Mouse (Mus musculus): Measurements from ENCODE around the gene Arhgap8. TPM values are rescaled to one million over a fixed set of nuclear protein-coding genes. Genes with fewer than 3 reads are reported as not detected.

The Arhgap8 gene
- polyA plus RNA-seq, 1 experiment from 2014 or later, result 0.53 TPM

- H3K36me3 ChIP-seq (ENCODE audit: control insufficient read depth, insufficient read depth), result no peaks in the 10 kb centered on the region
- ATAC-seq, result no peak
- WGBS, result 94% methylated on average over 6 of the region's 6 CpGs
Measured at GRCm38 (mm10) chr15:84691513-84691912, 28.3 kb upstream of the Arhgap8 start.

DNA sequence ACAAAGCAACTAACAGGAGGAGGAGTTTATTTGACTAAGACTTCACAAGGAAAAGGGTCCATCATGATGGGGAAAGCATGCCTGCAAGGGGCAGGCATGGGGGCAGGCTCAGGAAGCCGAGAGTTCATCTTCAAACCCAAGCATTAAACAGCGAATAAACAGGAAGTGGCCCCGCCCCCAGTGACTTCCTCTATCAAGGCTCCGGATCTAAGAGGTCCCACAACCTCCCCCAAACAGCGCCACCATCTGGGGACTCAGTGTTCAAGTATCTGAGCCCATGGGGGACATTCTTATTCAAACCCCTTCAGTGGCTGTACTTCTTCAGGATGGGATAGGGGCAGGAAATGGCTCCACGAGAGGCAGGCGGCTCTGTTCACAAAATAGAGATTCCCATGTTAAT is 27.2 kb upstream of the Arhgap8 start:
- no peaks in the 10 kb centered on the region for H3K36me3 ChIP-seq (ENCODE audit: control insufficient read depth, insufficient read depth)
- no peaks in the 10 kb centered on the region for H3K27me3 ChIP-seq (replicated peaks; ENCODE audit: control insufficient read depth, insufficient read depth, low read length)
- H3K27ac ChIP-seq (ENCODE audit: low read length), result no peak overlapping the region
- no peak overlapping the region for H3K4me2 ChIP-seq (ENCODE audit: low read length)
- 92% methylated on average over 7 of the region's 7 CpGs for WGBS
- H3K4me1 ChIP-seq (replicated peaks; ENCODE audit: control insufficient read depth, insufficient read depth, low read length), result no peaks in the 10 kb centered on the region
- H3K9ac ChIP-seq (replicated peaks; ENCODE audit: low read depth, low read length), result no peak overlapping the region
- no peak overlapping the region for H3K4me3 ChIP-seq (replicated peaks; ENCODE audit: low read length)
- no peaks in the 10 kb centered on the region for H3K9me3 ChIP-seq (ENCODE audit: control insufficient read depth, low read length)
- ATAC-seq, result no peak

More at GRCm38 (mm10) chr15:84691513-84691912, 28.3 kb upstream of the Arhgap8 start:
- Histone ChIP-seq H3K9ac (replicated peaks; ENCODE audit: low read depth, low read length) (no peak overlapping the region), H3K4me3 (replicated peaks; ENCODE audit: low read length) (no peak overlapping the region), H3K27ac (ENCODE audit: low read length) (no peak overlapping the region), H3K4me1 (replicated peaks; ENCODE audit: control insufficient read depth, insufficient read depth, low read length) (no peaks in the 10 kb centered on the region), H3K27me3 (replicated peaks; ENCODE audit: control insufficient read depth, insufficient read depth, low read length) (no peaks in the 10 kb centered on the region), H3K9me3 (ENCODE audit: control insufficient read depth, low read length) (no peaks in the 10 kb centered on the region), H3K4me2 (ENCODE audit: low read length) (no peak overlapping the region)

DNA sequence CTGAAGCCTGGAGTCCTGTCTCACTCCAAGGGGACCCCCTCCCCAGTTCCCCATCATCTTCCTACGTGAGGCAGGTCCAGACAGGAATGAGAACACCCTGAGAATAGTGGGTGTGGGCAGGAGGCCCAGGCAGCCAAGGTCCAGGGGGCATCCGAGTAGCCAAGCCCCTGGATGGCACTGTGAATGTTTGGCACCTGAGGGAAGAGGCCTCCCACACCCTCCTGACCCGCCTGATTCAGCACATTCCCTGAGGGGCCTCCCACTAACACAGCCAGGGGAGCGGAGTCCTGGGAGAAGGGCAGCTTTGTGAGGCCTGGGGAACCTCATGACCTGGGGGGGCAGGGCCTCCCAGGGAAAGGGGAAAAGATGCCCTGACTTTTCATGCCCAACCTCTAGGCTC is 23.8 kb upstream of the Arhgap8 start:
- no peak for ATAC-seq
- no peaks in the 10 kb centered on the region for H3K27me3 ChIP-seq (replicated peaks; ENCODE audit: control insufficient read depth, insufficient read depth, low read length)
- WGBS, result 75% methylated on average over 4 of the region's 4 CpGs
- H3K27ac ChIP-seq (ENCODE audit: low read length), result no peak overlapping the region
- H3K9ac ChIP-seq (replicated peaks; ENCODE audit: low read depth, low read length), result no peak overlapping the region
- no peak overlapping the region for H3K4me2 ChIP-seq (ENCODE audit: low read length)
- no peak overlapping the region for H3K4me3 ChIP-seq (replicated peaks; ENCODE audit: low read length)
- H3K36me3 ChIP-seq (ENCODE audit: control insufficient read depth, insufficient read depth), result no peaks in the 10 kb centered on the region
- H3K9me3 ChIP-seq (ENCODE audit: control insufficient read depth, low read length), result no peaks in the 10 kb centered on the region
- H3K4me1 ChIP-seq (replicated peaks; ENCODE audit: control insufficient read depth, insufficient read depth, low read length), result no peaks in the 10 kb centered on the region

- WGBS, result 63% methylated on average over 11 of the region's 11 CpGs
- ATAC-seq, result peak; percentile 28; the same call in 1 of the 2 replicates
- Histone ChIP-seq H3K36me3 (ENCODE audit: control insufficient read depth, insufficient read depth) (no peaks in the 10 kb centered on the region), H3K4me1 (replicated peaks; ENCODE audit: control insufficient read depth, insufficient read depth, low read length) (no peaks in the 10 kb centered on the region), H3K4me3 (replicated peaks; ENCODE audit: low read length) (no peak overlapping the region), H3K9ac (replicated peaks; ENCODE audit: low read depth, low read length) (no peak overlapping the region), H3K9me3 (ENCODE audit: control insufficient read depth, low read length) (no peaks in the 10 kb centered on the region), H3K4me2 (ENCODE audit: low read length) (no peak overlapping the region), H3K27me3 (replicated peaks; ENCODE audit: control insufficient read depth, insufficient read depth, low read length) (no peaks in the 10 kb centered on the region), H3K27ac (ENCODE audit: low read length) (no peak overlapping the region)
Measured at GRCm38 (mm10) chr15:84697611-84698011, 22.2 kb upstream of the Arhgap8 start.

DNA sequence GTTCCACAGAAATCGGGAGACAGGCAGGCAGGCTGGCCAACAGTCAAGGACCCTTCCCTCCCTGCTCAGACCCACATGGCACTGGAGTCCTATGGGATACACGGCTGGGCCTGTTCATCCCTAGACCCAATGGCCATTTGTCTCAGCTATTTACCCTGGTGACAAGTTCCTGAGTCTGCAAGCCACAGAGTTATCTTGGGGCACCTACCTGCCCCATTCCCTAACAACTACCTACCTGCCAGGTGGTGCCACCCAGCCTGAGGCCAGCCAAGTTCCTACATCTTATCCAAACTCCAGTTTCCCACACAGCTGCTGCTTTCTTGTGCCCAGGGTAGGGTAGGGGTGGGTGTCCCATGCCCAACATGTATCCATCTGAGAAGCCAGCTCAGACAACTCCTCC is 21.7 kb upstream of the Arhgap8 start:
- WGBS, result 86% methylated on average over 2 of the region's 2 CpGs
- ATAC-seq, result no peak
- no peak overlapping the region for H3K4me2 ChIP-seq (ENCODE audit: low read length)

DNA sequence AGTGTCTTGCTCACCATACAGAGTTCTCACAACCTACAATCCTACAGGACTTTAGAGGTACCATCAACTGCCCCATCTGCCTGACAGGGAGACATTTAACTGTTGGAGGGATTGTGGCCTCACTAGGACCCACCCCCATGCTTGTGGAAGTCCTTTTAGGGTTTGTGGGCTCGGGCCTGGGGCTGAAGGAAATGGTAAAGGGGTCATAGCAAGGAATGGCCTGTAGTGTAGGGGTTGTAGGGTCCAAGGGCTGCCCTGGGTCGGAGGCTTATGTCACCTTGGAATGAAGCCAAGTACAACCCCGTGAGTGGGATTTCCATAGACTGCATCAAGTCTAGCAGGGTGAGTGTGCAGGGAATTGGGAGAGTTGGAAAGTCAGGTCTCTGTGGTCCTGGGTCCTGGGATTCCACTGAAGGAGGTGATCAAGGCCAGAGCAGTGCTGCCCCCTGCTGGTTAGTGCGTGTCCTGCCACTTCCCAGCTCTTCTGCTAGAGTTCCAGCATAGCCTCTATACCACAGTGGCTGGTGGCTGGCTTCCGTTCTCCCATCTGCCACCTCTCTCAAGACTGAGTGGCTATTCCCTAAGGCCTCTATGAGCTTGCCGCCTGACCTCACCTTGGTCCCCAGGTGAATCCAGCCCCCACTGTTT is 19.6 kb upstream of the Arhgap8 start:
- no peaks in the 10 kb centered on the region for H3K4me1 ChIP-seq (replicated peaks; ENCODE audit: control insufficient read depth, insufficient read depth, low read length)
- H3K4me2 ChIP-seq (ENCODE audit: low read length), result no peak overlapping the region
- H3K27ac ChIP-seq (ENCODE audit: low read length), result no peak overlapping the region
- WGBS, result 47% methylated on average over 6 of the region's 6 CpGs
- no peak overlapping the region for H3K9ac ChIP-seq (replicated peaks; ENCODE audit: low read depth, low read length)
- H3K36me3 ChIP-seq (ENCODE audit: control insufficient read depth, insufficient read depth), result no peaks in the 10 kb centered on the region
- no peak for ATAC-seq
- no peaks in the 10 kb centered on the region for H3K27me3 ChIP-seq (replicated peaks; ENCODE audit: control insufficient read depth, insufficient read depth, low read length)
- no peaks in the 10 kb centered on the region for H3K9me3 ChIP-seq (ENCODE audit: control insufficient read depth, low read length)
- H3K4me3 ChIP-seq (replicated peaks; ENCODE audit: low read length), result no peak overlapping the region

More for the DNA sequence above, 21.7 kb upstream of the Arhgap8 start:
- Histone ChIP-seq H3K27ac (ENCODE audit: low read length) (no peak overlapping the region), H3K9ac (replicated peaks; ENCODE audit: low read depth, low read length) (no peak overlapping the region), H3K27me3 (replicated peaks; ENCODE audit: control insufficient read depth, insufficient read depth, low read length) (no peaks in the 10 kb centered on the region), H3K36me3 (ENCODE audit: control insufficient read depth, insufficient read depth) (no peaks in the 10 kb centered on the region), H3K4me3 (replicated peaks; ENCODE audit: low read length) (no peak overlapping the region), H3K4me1 (replicated peaks; ENCODE audit: control insufficient read depth, insufficient read depth, low read length) (no peaks in the 10 kb centered on the region), H3K9me3 (ENCODE audit: control insufficient read depth, low read length) (no peaks in the 10 kb centered on the region)

- WGBS, result 16% methylated on average over 4 of the region's 4 CpGs
- ATAC-seq, result no peak
Measured at GRCm38 (mm10) chr15:84701947-84702346, 17.9 kb upstream of the Arhgap8 start.

GRCm38 (mm10) chr15:84702391-84703345 is 17.2 kb upstream of the Arhgap8 start:
- 88% methylated on average over 29 of the region's 29 CpGs for WGBS
- Histone ChIP-seq H3K36me3 (ENCODE audit: control insufficient read depth, insufficient read depth) (no peaks in the 10 kb centered on the region), H3K27me3 (replicated peaks; ENCODE audit: control insufficient read depth, insufficient read depth, low read length) (no peaks in the 10 kb centered on the region), H3K27ac (ENCODE audit: low read length) (no peak overlapping the region), H3K4me1 (replicated peaks; ENCODE audit: control insufficient read depth, insufficient read depth, low read length) (no peaks in the 10 kb centered on the region), H3K4me3 (replicated peaks; ENCODE audit: low read length) (no peak overlapping the region), H3K9me3 (ENCODE audit: control insufficient read depth, low read length) (no peaks in the 10 kb centered on the region), H3K9ac (replicated peaks; ENCODE audit: low read depth, low read length) (no peak overlapping the region), H3K4me2 (ENCODE audit: low read length) (no peak overlapping the region)
- no peak for ATAC-seq

More at GRCm38 (mm10) chr15:84701947-84702346, 17.9 kb upstream of the Arhgap8 start:
- no peaks in the 10 kb centered on the region for H3K27me3 ChIP-seq (replicated peaks; ENCODE audit: control insufficient read depth, insufficient read depth, low read length)
- H3K9ac ChIP-seq (replicated peaks; ENCODE audit: low read depth, low read length), result no peak overlapping the region
- H3K9me3 ChIP-seq (ENCODE audit: control insufficient read depth, low read length), result no peaks in the 10 kb centered on the region
- no peaks in the 10 kb centered on the region for H3K4me1 ChIP-seq (replicated peaks; ENCODE audit: control insufficient read depth, insufficient read depth, low read length)
- H3K4me2 ChIP-seq (ENCODE audit: low read length), result no peak overlapping the region
- no peak overlapping the region for H3K4me3 ChIP-seq (replicated peaks; ENCODE audit: low read length)
- no peak overlapping the region for H3K27ac ChIP-seq (ENCODE audit: low read length)
- no peaks in the 10 kb centered on the region for H3K36me3 ChIP-seq (ENCODE audit: control insufficient read depth, insufficient read depth)

DNA sequence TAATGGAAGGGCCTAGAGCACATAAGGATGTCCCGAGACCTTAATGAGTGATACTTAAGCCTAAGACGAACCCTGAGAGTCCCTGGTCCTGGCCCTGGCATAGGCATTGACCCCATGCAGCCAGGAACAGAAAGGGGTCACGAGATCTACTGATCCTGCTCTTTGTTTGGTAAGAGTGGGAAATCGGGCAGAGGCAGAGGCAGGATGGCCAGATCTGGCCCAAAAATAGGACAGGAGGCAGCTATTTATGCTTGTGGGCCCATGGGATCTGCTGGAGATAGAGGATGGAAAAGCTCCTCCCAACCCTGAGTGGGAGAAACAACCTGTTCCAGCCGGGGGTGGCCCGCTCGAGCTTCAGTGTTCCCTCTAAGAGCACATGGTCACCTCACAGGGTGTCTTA is 15.9 kb upstream of the Arhgap8 start:
- H3K4me3 ChIP-seq (replicated peaks; ENCODE audit: low read length), result no peak overlapping the region
- no peaks in the 10 kb centered on the region for H3K36me3 ChIP-seq (ENCODE audit: control insufficient read depth, insufficient read depth)
- no peak overlapping the region for H3K9ac ChIP-seq (replicated peaks; ENCODE audit: low read depth, low read length)
- H3K27ac ChIP-seq (ENCODE audit: low read length), result no peak overlapping the region
- no peak overlapping the region for H3K4me2 ChIP-seq (ENCODE audit: low read length)
- no peaks in the 10 kb centered on the region for H3K9me3 ChIP-seq (ENCODE audit: control insufficient read depth, low read length)
- WGBS, result 84% methylated on average over 7 of the region's 7 CpGs
- ATAC-seq, result no peak
- no peaks in the 10 kb centered on the region for H3K4me1 ChIP-seq (replicated peaks; ENCODE audit: control insufficient read depth, insufficient read depth, low read length)
- no peaks in the 10 kb centered on the region for H3K27me3 ChIP-seq (replicated peaks; ENCODE audit: control insufficient read depth, insufficient read depth, low read length)

Measured in forebrain, embryonic 16.5 days (tissue).